Mouse (Mus musculus) midbrain, embryonic 11.5 days (tissue): Measurements from ENCODE around the gene 0610010F05Rik. TPM values are rescaled to one million over a fixed set of nuclear protein-coding genes. Genes with fewer than 3 reads are reported as not detected.

Experiments used
- ATAC-seq: fragments of 200-750 bp; cut with Nextera tagmentation; 2 replicates; pipeline ENCODE4 v1.8.0; 2017; ENCODE audit warnings: moderate TSS enrichment, moderate library complexity; ENCODE audit not compliant: low FRiP score
- DNase-seq: peaks from one replicate; pipeline ENCODE4 v3.0.0; 2015; ENCODE audit warnings: low spot score; ENCODE audit errors: missing footprints
- H3K27ac ChIP-seq: fragments of 300-500 bp; sonication (generic); 2 replicates; pipeline ENCODE4 v1.5.1; 2014; ENCODE audit warnings: low read depth, low read length
- H3K27me3 ChIP-seq: fragments of 300-500 bp; sonication (generic); 2 replicates; pipeline ENCODE4 v1.6.1; 2014; ENCODE audit warnings: mild to moderate bottlenecking, low read length, moderate library complexity, mixed read lengths; ENCODE audit not compliant: control insufficient read depth, insufficient read depth
- H3K36me3 ChIP-seq: fragments of 300-500 bp; sonication (generic); 2 replicates; pipeline ENCODE4 v1.6.1; 2014; ENCODE audit warnings: mild to moderate bottlenecking, low read length, moderate library complexity, mixed read lengths; ENCODE audit not compliant: control insufficient read depth, insufficient read depth
- H3K4me1 ChIP-seq: fragments of 300-500 bp; sonication (generic); 2 replicates; pipeline ENCODE4 v1.6.1; 2014; ENCODE audit warnings: low read length; ENCODE audit not compliant: control insufficient read depth, insufficient read depth
- H3K4me2 ChIP-seq: fragments of 300-500 bp; sonication (generic); 2 replicates; pipeline ENCODE4 v1.6.1; 2014; ENCODE audit warnings: mild to moderate bottlenecking, moderate library complexity
- H3K4me3 ChIP-seq: fragments of 300-500 bp; sonication (generic); 2 replicates; pipeline ENCODE4 v1.5.1; 2014; ENCODE audit warnings: low read depth, low read length
- H3K9ac ChIP-seq: fragments of 300-500 bp; sonication (generic); 2 replicates; pipeline ENCODE4 v1.6.1; 2014; ENCODE audit warnings: low read length
- H3K9me3 ChIP-seq: fragments of 300-500 bp; sonication (generic); 2 replicates; pipeline ENCODE4 v1.6.1; 2016; ENCODE audit warnings: low read length; ENCODE audit not compliant: control insufficient read depth
- WGBS: fragments of 180-500 bp; shearing (Covaris S2); extraction: QIAGEN DNeasy Blood & Tissue Kit; methylation state at CpG from one replicate; pipeline ENCODE4 v1.1.7; 2014; 5-methylcytosine and 5-hydroxymethylcytosine counted together
- polyA plus RNA-seq: library from polyadenylated mRNA; unstranded; fragments of >200 nt; fragmentation: Nextera tagmentation; extraction: Ambion mirVana; gene quantifications from 2 replicates; pipeline ENCODE4 v1.2.1, GENCODE M21; 2014

The 0610010F05Rik gene
- polyA plus RNA-seq, 1 experiment from 2014 or later, result 65.3 TPM

DNA sequence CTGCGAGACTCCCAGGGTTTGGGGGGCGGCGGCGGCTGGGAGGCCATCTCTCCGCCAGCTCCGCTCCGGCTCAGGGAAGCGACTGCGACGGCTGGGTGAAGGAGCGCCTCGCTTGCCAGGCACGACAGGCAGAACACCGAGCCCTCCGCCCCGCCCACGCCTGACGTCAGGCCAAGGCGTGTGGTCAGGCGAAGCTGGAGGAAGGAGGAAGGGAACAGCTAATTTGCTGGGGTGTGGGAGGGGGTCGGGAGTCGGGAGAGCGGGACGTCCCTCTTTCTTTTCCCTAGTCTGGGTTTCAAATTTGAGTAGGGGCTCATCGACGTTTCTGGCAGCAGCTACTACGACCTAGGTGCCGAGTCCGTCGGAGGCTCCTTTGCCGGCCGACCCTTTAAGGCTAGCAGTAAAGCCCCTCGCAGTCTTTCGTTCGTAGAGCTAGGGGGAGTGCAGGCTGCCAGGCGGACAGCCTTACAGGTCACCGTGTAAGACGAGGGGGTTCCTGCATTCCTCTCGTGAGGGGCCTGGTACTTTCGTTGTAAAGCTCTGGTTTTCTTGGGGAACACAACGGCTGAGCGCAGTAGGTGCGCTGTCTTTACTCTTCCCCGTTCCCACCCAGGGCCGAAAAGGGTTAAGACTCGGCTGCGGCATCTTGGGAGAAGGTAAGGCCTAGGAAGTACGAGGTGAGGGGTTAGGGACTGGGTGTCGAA, 32.5 kb upstream of the 0610010F05Rik start, which contains the start of gene Pex13:
Gene Pex13 (minus strand): TSS at position 162 of the 704 bp plus-strand sequence.
- peak within 1 kb of the TSS; percentile 65 for H3K4me2 ChIP-seq
- ATAC-seq (peak; percentile 99), DNase-seq (peak; percentile 99)
- peak within 1 kb of the TSS; percentile 82 for H3K9ac ChIP-seq
- H3K27me3 ChIP-seq, result no peaks in the 10 kb centered on the region
- H3K9me3 ChIP-seq, result no peaks in the 10 kb centered on the region
- peak within 1 kb of the TSS; percentile 85 for H3K27ac ChIP-seq
- H3K4me3 ChIP-seq, result peak within 1 kb of the TSS; percentile 88
- no peaks in the 10 kb centered on the region for H3K36me3 ChIP-seq
- peaks cover 2% of the 10 kb centered on the region; the same call in 1 of the 2 replicates for H3K4me1 ChIP-seq
- under 1% methylated on average over 49 of the region's 49 CpGs for WGBS

DNA sequence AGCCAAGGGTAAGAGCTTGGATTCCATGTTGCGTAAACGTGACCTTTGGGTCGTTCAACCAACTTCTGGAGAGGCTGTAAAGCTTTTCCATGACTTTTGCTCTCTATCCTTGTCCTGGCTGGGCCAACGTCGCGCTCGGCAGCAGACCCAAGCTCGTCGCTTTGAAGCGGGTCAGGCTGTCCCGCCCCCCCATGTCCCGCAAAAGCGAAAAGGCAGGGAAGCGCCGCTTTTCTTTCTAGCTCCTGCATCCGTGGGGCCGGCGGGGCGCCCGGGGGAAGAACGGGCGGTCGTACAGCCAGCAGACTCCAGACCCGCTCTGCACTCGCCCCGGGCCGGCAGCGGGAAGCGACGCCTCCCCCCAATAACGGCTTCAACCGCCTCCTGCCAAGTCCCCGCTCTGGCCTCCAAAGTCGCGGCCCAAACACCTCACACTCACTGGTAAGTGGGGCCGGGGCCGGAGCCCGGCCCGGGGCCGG, 31.9 kb upstream of the 0610010F05Rik start, which contains the start of gene Pus10:
Gene Pus10 (plus strand): TSS at position 364 of the 476 bp plus-strand sequence.
- H3K36me3 ChIP-seq, result no peaks in the 10 kb centered on the region
- H3K4me3 ChIP-seq, result peak within 1 kb of the TSS; percentile 88
- peaks cover 2% of the 10 kb centered on the region; the same call in 1 of the 2 replicates for H3K4me1 ChIP-seq
- H3K9ac ChIP-seq, result peak within 1 kb of the TSS; percentile 82
- H3K9me3 ChIP-seq, result no peaks in the 10 kb centered on the region
- no peaks in the 10 kb centered on the region for H3K27me3 ChIP-seq
- under 1% methylated on average over 40 of the region's 40 CpGs for WGBS
- peak within 1 kb of the TSS; percentile 65 for H3K4me2 ChIP-seq
- peak within 1 kb of the TSS; percentile 85 for H3K27ac ChIP-seq
- ATAC-seq (peak; percentile 75), DNase-seq (no peak)

DNA sequence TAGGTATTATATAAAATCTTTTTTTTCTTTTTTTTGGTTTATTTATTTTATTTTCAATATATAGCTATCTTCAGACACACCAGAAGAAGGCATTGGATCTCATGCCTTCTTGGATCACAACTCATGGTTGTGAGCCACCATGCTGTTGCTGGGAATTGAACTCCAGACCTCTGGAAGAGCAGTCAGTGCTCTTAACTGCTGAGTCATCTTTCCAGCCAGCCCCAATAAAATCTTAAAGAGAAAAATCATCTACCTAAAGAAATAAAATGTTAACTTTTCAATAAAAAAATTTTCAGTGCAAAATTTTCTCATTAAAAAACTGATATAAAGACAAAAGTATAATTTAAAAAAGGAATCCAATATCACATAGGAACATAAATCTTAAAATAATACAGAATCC, 30.8 kb upstream of the 0610010F05Rik start:
- no peaks in the 10 kb centered on the region for H3K27me3 ChIP-seq
- no peak overlapping the region for H3K27ac ChIP-seq
- H3K36me3 ChIP-seq, result no peaks in the 10 kb centered on the region
- peaks cover 2% of the 10 kb centered on the region; the same call in 1 of the 2 replicates for H3K4me1 ChIP-seq
- DNase-seq (no peak), ATAC-seq (no peak)
- no peaks in the 10 kb centered on the region for H3K9me3 ChIP-seq
- no peak overlapping the region for H3K4me3 ChIP-seq
- H3K4me2 ChIP-seq, result no peak overlapping the region
- H3K9ac ChIP-seq, result no peak overlapping the region

DNA sequence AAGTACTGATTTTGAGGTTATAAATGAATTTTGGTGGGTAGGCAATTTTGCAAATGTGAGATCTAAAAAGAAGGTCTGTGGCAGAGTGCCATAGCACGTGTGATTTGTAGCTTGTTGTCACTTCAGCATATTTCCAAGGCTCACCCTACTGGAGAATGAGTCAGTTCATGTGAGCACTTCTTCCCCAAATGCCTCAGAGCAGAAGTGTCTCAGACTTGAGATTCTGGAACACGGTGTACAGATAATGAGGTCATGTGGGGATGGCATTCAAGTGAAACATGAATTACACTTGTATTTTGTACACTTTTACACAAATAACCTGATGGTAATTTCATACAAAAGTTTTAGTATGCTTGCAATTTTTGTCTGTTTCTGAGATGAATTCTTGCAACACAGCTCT, 24.4 kb upstream of the 0610010F05Rik start:
- Histone ChIP-seq H3K4me1 (no peaks in the 10 kb centered on the region), H3K36me3 (no peaks in the 10 kb centered on the region), H3K27me3 (no peaks in the 10 kb centered on the region), H3K9ac (no peak overlapping the region), H3K4me2 (no peak overlapping the region), H3K27ac (no peak overlapping the region), H3K9me3 (no peaks in the 10 kb centered on the region), H3K4me3 (no peak overlapping the region)
- DNase-seq (no peak), ATAC-seq (no peak)
- WGBS, result 87% methylated on average over 2 of the region's 2 CpGs

DNA sequence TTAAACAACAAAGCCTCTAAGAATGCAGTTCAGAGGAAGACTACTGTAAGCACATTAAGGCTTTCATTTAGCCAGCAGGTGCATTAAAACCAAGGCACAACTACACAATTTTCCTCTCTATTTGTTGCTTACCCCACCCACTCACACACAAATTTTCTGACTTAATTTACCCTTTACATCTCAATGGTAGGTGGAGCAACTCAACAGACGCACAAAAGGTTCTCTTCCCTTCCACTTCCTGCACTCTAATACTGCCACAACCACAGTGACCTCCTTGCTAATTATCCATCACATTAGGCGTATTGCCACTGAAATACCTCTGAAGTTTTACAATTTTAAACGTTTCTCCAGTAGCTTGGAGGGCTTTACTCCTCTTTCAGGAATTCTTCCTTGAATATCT, 20.2 kb upstream of the 0610010F05Rik start:
- H3K9ac ChIP-seq, result no peak overlapping the region
- no peaks in the 10 kb centered on the region; the same call in 1 of the 2 replicates for H3K36me3 ChIP-seq
- H3K27me3 ChIP-seq, result no peaks in the 10 kb centered on the region
- DNase-seq (no peak), ATAC-seq (no peak)
- WGBS, result 74% methylated on average over 3 of the region's 3 CpGs
- no peaks in the 10 kb centered on the region for H3K9me3 ChIP-seq
- H3K4me2 ChIP-seq, result no peak overlapping the region
- H3K27ac ChIP-seq, result no peak overlapping the region
- H3K4me1 ChIP-seq, result no peaks in the 10 kb centered on the region
- no peak overlapping the region for H3K4me3 ChIP-seq

DNA sequence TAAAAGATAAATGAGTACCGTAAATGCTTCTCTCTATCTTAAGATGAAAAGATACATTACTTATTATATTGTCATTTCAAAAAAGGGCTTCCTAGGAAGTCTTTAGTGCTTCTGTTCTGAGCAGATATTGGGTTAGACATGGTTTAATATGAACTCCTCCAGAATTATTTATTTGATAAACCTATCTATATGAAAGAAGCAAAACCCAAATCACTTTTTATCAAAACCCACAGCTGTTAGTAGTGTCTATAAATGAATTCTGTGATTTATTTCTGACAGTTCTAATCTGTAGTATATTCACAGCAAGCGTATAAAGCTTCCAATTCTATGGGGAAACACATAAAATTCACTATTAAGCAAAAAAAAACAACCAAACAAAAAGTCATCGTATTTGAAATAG, 14.4 kb upstream of the 0610010F05Rik start:
- ATAC-seq (no peak), DNase-seq (no peak)
- Histone ChIP-seq H3K4me2 (no peak overlapping the region), H3K27me3 (no peaks in the 10 kb centered on the region), H3K4me3 (no peak overlapping the region), H3K9me3 (no peaks in the 10 kb centered on the region), H3K4me1 (no peaks in the 10 kb centered on the region), H3K9ac (no peak overlapping the region), H3K27ac (no peak overlapping the region), H3K36me3 (no peaks in the 10 kb centered on the region; the same call in 1 of the 2 replicates)
- 94% methylated on average over 3 of the region's 3 CpGs for WGBS

DNA sequence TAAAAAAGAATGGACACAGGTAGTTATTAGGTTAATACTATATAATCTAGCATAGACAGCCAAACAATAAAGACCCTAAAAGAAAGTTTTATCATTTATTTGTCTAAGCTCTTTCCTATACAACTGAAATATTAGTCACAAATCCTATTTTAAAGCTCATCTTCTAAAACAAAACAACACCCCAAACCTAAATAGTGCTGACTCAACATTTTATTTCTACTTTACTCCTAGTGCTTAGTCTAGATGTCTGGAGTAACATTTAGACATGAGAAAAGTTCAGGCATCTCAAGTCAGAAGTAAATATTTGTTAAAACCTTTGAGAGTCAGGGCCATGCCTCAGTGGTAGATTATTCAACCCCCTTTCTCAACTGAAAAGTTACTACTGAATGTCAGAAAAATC, 14.0 kb upstream of the 0610010F05Rik start:
- no peak overlapping the region for H3K4me2 ChIP-seq
- H3K27ac ChIP-seq, result no peak overlapping the region
- DNase-seq (no peak), ATAC-seq (no peak)
- H3K4me3 ChIP-seq, result no peak overlapping the region
- no peaks in the 10 kb centered on the region; the same call in 1 of the 2 replicates for H3K36me3 ChIP-seq
- H3K9ac ChIP-seq, result no peak overlapping the region
- no peaks in the 10 kb centered on the region for H3K4me1 ChIP-seq
- H3K27me3 ChIP-seq, result no peaks in the 10 kb centered on the region
- H3K9me3 ChIP-seq, result no peaks in the 10 kb centered on the region

DNA sequence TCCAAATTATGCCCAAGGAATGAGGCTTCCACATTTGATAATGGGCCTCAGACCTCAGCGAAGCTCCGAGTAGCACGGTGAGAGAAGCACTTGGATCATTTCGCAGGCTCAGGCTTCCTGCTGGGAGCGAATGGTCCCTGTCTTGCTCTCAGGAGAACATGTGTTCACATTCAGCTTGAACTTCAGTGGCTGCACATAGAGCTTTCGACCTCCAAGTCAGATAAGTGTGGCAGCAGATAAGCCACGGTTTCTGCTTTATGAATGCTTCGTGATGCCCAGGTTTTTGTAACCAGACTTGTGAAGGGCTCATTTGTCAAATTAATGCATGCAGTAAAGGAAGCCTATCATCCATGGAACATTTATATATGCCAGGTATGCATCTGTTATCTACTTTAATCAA, 1.1 kb upstream of the 0610010F05Rik start:
- DNase-seq, result no peak
- H3K27ac ChIP-seq, result no peak overlapping the region
- WGBS, result 81% methylated on average over 8 of the region's 8 CpGs

DNA sequence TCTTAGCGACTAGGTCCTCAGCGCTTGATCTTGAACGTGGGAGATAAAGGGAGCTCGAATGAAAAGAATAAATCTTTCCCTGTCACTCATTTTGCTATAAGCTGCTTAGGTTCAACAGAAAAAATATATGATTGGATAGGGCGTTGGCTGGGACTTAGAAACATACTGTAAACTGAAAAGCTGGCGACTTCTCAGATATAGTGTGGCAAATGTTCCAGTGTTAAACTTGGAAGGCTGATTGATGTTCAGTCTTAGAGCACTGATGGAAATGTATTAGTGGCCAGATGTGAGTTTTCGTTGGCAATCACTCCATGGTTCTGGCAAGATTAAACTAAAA, 408 bp upstream of the 0610010F05Rik start:
- DNase-seq (no peak), ATAC-seq (no peak)
- WGBS, result 14% methylated on average over 7 of the region's 7 CpGs
- Histone ChIP-seq H3K9me3 (no peaks in the 10 kb centered on the region), H3K4me2 (peak overlapping the region; percentile 41), H3K27me3 (no peaks in the 10 kb centered on the region), H3K36me3 (no peaks in the 10 kb centered on the region), H3K9ac (no peak overlapping the region), H3K4me3 (peak overlapping the region; percentile 87), H3K4me1 (no peaks in the 10 kb centered on the region), H3K27ac (no peak overlapping the region)

More for the DNA sequence above, 1.1 kb upstream of the 0610010F05Rik start:
- Histone ChIP-seq H3K4me2 (no peak overlapping the region), H3K9ac (no peak overlapping the region), H3K9me3 (no peaks in the 10 kb centered on the region), H3K4me3 (no peak overlapping the region), H3K27me3 (no peaks in the 10 kb centered on the region), H3K36me3 (no peaks in the 10 kb centered on the region), H3K4me1 (no peaks in the 10 kb centered on the region)
- no peak for ATAC-seq
